Mouse (Mus musculus): Measurements from ENCODE around the gene Pcna. TPM values are rescaled to one million over a fixed set of nuclear protein-coding genes. Genes with fewer than 3 reads are reported as not detected.

Pcna gene
- polyA plus RNA-seq, 1 experiment, result 21.1 TPM

DNA sequence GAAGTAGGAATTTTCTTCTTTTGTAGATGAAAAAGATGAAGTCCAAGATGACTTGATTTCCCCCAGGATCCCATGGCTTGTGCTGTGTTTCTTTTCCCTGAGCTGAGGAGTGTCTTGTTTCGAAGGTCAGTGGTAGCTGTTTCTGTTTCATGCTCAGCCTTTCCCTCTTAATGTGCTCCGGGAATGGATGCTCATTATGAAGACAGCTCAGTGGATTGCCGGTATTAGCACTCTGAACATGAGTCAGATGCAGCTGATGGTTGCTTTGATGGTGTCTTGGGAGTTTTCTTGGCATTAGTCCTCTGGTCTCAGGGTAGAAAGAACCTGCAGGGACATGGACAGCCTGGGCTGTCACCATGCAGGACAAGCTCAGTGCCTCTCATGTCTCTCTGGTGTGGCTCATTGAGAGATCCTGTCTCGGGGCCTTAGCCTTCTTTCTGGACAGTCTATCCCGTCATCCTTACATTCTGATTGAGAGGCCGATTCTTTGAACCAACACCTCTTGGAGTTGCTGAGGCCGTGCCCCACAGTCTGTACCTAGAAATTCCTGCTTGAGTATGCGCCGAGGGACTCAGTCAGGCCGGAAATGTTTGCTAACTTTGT lies 27.5 kb upstream of the Pcna start:
- no peak for TF ChIP-seq GATA1 (IDR thresholded peaks at IDR 0.05; ENCODE audit: low read length)

- TF ChIP-seq GATA1 (IDR thresholded peaks at IDR 0.05; ENCODE audit: low read length), result no peak
Observed at GRCm38 (mm10) chr2:132279978-132280377, 26.9 kb upstream of the Pcna start.

- no peak for TF ChIP-seq GATA1 (IDR thresholded peaks at IDR 0.05; ENCODE audit: low read length)
Observed at GRCm38 (mm10) chr2:132279336-132279882, 26.3 kb upstream of the Pcna start.

DNA sequence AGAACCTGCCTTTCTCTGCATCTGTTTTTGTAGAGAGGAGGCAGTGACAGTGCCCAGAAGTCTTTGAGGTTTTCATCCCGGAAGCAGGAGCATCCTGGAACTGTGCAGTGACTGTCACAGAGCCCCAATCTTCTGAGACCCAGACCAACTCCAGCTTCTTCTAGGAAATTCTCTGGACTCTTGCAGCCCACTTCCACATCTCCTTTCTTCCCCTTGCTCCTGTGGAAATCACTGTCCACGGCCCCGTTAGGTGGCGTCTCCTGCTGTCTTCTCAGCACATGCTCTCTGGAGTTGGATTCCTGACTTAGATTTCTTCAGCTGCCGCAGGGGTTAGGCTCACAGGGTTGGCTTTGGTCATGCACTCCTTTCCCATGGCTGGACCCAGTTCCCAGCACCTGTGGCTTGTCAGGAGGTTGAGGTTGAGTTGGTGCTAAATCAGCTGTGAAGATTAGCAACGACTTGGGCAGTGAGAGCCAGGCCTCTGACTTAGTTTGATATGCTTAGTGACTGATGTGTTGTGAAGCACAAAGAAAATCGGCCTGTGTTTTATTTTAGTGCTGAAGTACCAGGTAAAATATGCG lies 25.2 kb upstream of the Pcna start:
- no peak for TF ChIP-seq GATA1 (IDR thresholded peaks at IDR 0.05; ENCODE audit: low read length)

GRCm38 (mm10) chr2:132276249-132276648 lies 23.1 kb upstream of the Pcna start:
- no peak for TF ChIP-seq GATA1 (IDR thresholded peaks at IDR 0.05; ENCODE audit: low read length)

DNA sequence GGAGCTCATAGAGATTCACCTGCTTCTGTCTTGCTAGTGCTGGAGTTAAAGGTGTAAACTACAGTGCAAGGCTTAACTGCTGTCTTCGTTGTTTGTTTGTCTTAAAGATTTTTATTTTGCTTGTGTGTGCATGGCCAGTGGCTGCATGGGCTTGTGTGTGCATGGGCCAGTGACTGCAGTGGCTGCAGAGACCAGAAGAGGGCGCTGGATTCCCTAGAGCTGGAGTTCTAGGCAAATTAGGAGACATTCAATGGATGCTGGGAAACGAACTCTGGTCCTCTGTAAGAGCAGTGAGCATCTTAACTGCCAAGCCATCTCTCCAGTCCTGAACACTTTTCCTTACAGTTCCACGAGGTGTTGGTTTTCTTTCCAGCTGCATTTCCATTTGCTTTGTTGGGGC lies 22.4 kb upstream of the Pcna start:
- TF ChIP-seq GATA1 (IDR thresholded peaks at IDR 0.05; ENCODE audit: low read length), result no peak

DNA sequence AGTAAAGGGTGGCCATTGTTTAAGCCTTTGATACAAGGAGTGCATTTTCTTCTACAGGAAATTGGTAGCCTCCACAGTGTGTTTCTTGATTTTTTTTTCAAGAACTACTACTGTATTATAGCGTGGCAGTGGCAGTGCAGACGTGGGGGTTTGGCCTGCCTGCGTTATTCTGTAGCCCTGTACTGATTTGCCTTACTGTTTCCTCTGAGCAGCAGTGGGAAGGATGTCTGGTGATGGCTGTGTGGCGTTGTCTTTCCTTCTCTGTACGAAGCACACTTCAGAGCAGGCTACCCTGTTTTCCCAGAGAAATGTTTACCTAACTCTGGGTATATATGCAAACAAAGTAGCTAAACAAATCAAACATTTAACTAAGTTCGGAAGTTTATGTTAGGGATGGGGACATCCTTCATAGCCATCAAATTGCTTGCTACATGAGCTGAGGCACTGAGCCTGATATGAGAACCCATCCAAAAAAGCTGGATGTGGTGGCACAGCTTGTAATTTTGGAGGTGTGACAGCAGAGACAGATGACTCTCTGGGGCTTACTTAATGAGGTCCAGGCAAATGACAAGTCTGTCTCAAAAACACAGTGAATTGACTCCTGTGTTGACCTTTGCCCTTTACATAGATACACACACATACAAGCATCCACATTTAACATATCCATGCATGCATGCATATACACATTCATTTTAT lies 19.7 kb upstream of the Pcna start:
- TF ChIP-seq GATA1 (IDR thresholded peaks at IDR 0.05; ENCODE audit: low read length), result no peak

DNA sequence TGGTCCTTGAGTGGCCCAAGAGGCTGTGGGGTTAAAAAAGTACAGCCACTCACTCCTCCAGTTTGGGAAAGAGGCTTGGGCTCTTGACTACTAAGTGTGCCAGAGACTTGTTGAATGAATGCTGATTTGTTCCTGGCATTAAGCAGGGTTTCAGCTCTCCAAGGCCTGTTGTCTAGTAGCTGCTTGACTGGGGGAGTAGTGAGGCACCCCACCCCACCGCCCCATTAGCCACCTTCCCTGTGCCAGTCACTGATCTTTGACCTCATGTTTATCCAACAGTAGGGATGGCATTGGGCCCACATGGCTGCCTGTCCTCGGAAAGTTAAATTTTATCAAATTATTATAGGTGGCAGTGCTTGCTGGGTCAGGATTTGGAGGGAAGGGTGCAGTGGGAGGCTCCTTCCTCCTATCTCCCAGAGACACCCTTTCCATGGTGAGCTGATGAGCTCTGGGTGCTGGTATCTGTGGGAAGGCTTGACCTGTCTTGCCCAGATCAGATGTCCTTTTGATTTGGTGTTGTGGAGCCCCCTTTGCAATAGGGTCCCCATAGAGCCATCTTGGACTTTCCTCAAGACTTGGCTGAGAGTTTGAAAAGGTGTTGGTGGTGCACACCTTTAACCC lies 17.3 kb upstream of the Pcna start:
- TF ChIP-seq GATA1 (IDR thresholded peaks at IDR 0.05; ENCODE audit: low read length), result no peak

- no peak for TF ChIP-seq GATA1 (IDR thresholded peaks at IDR 0.05; ENCODE audit: low read length)
Observed at GRCm38 (mm10) chr2:132269217-132269616, 16.1 kb upstream of the Pcna start.

- TF ChIP-seq GATA1 (IDR thresholded peaks at IDR 0.05; ENCODE audit: low read length), result no peak
Observed at GRCm38 (mm10) chr2:132266086-132266485, 13.0 kb upstream of the Pcna start.

DNA sequence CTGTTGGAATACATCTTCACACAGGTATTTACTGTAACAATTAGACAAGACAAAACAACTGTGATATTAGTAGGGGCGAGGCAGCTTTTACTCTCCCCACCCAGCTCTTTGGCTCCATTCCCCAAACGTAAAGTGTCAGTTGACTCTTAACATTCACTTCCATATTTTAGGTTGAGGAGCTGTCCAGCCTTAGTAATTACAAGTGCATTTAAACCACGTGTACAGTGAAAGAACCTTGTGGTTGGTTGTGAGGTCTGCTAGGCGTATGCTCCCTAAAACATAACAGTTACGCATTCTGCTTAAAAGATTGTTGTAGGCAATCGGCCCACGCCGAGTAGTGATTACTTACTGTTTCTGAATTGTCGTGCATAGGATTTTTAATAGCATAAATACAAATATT lies 12.1 kb upstream of the Pcna start:
- no peak for TF ChIP-seq GATA1 (IDR thresholded peaks at IDR 0.05; ENCODE audit: low read length)

GRCm38 (mm10) chr2:132264266-132264710 lies 11.2 kb upstream of the Pcna start:
- TF ChIP-seq GATA1 (IDR thresholded peaks at IDR 0.05; ENCODE audit: low read length), result no peak

DNA sequence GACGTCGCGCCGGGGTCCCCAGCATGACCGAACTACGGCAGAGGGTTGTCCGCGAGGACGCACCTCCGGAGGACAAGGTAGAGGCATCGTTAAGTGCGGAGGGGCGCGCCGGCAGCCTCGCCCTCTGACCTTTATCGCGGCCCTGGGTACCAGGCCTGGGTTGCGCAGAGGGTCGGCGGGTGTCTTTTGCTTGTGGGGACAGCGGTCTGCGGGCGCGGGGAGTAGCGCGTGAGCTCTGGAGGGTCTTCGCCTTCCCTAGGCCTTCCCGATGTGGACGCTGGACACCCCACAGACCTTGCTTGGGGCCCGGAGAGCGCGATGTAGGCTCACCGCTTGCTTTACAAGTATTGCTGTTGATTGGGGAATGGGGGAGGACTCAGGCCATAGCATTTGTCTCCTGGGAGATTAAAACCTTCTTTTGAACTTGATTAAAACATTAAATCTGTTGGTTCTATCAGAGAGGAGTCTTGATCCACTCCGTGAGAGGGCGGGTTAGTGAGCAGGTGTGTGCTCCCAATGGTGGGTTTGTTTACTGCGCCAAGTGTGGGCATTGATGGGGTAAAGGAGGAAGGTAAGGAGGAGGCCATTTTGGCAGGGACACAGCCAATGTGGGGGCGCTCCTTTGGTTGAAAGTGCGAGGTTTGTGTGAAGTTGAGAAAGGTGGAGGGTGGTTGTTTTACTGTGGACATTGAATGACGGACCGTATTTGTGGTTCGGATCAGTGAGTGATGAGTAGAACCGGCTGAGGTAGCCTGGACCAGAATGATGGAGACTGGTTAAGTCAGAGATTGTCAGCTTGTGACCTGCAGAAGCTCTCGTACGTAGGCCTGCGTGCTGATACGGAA lies 10.5 kb upstream of the Pcna start:
- no peak for TF ChIP-seq GATA1 (IDR thresholded peaks at IDR 0.05; ENCODE audit: low read length)

DNA sequence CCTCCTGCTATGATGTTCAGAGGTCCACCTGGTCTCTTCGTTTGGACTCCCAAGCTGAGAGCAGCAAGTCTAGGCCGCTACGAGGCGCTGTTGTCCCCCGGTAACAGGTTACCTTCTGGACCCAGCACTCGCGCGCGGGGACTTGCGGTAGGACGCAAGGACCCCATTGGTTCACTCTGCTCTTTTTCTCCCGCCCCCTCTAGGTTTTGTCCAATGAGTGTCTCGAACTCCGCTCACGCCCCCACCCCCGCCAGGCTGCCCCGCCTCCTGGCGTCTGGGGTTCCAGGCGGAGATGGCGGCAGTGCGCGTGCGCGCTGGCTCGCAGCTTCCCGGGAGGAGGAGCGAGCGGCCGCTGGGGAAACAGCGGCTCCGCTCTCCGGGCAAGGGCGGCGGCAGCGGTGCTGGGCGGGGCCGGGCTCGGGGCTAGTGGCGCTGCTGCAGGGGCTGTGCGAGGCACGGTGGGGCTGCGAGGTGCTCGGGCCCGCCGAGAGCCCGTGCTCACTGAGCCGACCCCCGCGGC lies 9.8 kb upstream of the Pcna start, which contains the start of gene Cds2:
TSS of gene Cds2 (plus strand) at position 270 of the 520 bp plus-strand sequence.
- TF ChIP-seq GATA1 (IDR thresholded peaks at IDR 0.05; ENCODE audit: low read length), result no peak

GRCm38 (mm10) chr2:132262175-132262574 lies 9.1 kb upstream of the Pcna start:
- TF ChIP-seq GATA1 (IDR thresholded peaks at IDR 0.05; ENCODE audit: low read length), result no peak

Measured in G1E-ER4 (cell line).